Mouse (Mus musculus) liver, adult 2 months (tissue): ENCODE results near the gene Marveld1. TPM values are rescaled to one million over a fixed set of nuclear protein-coding genes. Genes with fewer than 3 reads are reported as not detected.

ENCODE experiments used
- DNase-seq: peaks from one replicate; pipeline ENCODE4 v3.0.0-alpha.2; 2011; ENCODE audit warnings: low read depth, low spot score; ENCODE audit errors: extremely low read depth
- H3K27ac ChIP-seq: fragments of 200-500 bp; replicated peaks from 2 replicates; pipeline ENCODE4 v1.5.1; 2012; ENCODE audit warnings: low read depth, mild to moderate bottlenecking, control low read depth, inconsistent platforms, low read length; ENCODE audit not compliant: insufficient read depth
- H3K27me3 ChIP-seq: fragments of 200-500 bp; 2 replicates; pipeline ENCODE4 v1.6.1; 2012; ENCODE audit warnings: mild to moderate bottlenecking, moderate library complexity, low read length, inconsistent platforms; ENCODE audit not compliant: control insufficient read depth, insufficient read depth
- H3K36me3 ChIP-seq: fragments of 200-500 bp; 2 replicates; pipeline ENCODE4 v1.6.1; 2012; ENCODE audit warnings: low read length, inconsistent platforms; ENCODE audit not compliant: control insufficient read depth, insufficient read depth
- H3K4me1 ChIP-seq: fragments of 200-500 bp; 2 replicates; pipeline ENCODE4 v1.6.1; 2011; ENCODE audit warnings: low read length; ENCODE audit not compliant: control insufficient read depth, insufficient read depth
- H3K4me3 ChIP-seq: fragments of 200-500 bp; 2 replicates; pipeline ENCODE4 v1.5.1; 2011; ENCODE audit warnings: low read depth, mild to moderate bottlenecking, control low read depth, low read length, moderate library complexity; ENCODE audit not compliant: insufficient read depth
- H3K79me2 ChIP-seq: fragments of 200-500 bp; 2 replicates; pipeline ENCODE4 v1.6.1; 2012; ENCODE audit warnings: inconsistent platforms, mild to moderate bottlenecking, low read length, moderate library complexity; ENCODE audit not compliant: control insufficient read depth, insufficient read depth
- H3K9ac ChIP-seq: fragments of 200-500 bp; 2 replicates; pipeline ENCODE4 v1.6.1; 2012; ENCODE audit warnings: low read depth, mild to moderate bottlenecking, control low read depth, inconsistent platforms, low read length
- CTCF ChIP-seq: fragments of 200-500 bp; IDR thresholded peaks from 2 replicates; pipeline ENCODE4 v1.5.1; 2011; ENCODE audit warnings: low read depth, low read length, control low read depth
- POLR2A ChIP-seq: fragments of 200-500 bp; IDR thresholded peaks from 2 replicates; pipeline ENCODE4 v1.6.1; 2011; ENCODE audit warnings: low read length, control low read depth; ENCODE audit not compliant: insufficient read depth; ENCODE audit errors: extremely low read depth
- WGBS: fragments of 180-500 bp; shearing (Covaris S2); methylation state at CpG from one replicate; pipeline ENCODE4 v1.1.7; 2018; 5-methylcytosine and 5-hydroxymethylcytosine counted together
- polyA plus RNA-seq: library from polyadenylated mRNA; depleted of rRNA; stranded (reverse); fragments of >200 nt; gene quantifications from 2 replicates; pipeline ENCODE4 v1.2.3, GENCODE M21; 2012
- total RNA-seq: library from RNA; depleted of rRNA; stranded (reverse); fragments of >200 nt; gene quantifications from 2 replicates; pipeline ENCODE4 v1.2.3, GENCODE M21; 2014

Gene Marveld1
- total and polyA plus RNA-seq, 2 experiments, result 12.1 to 25.7 TPM

DNA sequence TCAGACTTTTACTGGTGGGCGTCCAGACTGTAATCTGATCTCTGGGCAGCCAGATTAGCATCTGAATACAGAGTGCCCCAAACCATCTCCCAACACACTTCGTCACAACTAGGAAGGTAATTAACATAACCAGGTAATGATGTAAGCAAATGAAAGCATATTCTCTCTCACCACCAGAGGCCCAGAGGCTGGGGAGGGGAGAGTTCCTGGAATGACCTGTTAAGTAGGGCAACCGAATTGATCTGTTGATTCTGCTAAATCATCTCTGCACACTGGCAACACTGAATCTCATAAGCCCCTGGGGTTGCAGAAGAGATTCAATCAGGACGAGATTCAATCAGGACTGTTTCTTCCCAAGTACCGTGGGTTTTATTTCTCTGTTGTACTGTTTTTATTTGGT lies 11.1 kb upstream of the Marveld1 start:
- Histone ChIP-seq H3K36me3 (no peaks in the 10 kb centered on the region), H3K27ac (0 out of 2 replicates have a peak overlapping the region, but pooled peaks have one; percentile 12), H3K27me3 (no peaks in the 10 kb centered on the region), H3K4me3 (no peak overlapping the region), H3K4me1 (peaks cover 2% of the 10 kb centered on the region), H3K9ac (no peak overlapping the region), H3K79me2 (no peaks in the 10 kb centered on the region)
- 30% methylated on average over 5 of the region's 5 CpGs for WGBS
- peak; percentile 22; the same call in 1 of the 2 replicates for TF ChIP-seq CTCF
- TF ChIP-seq POLR2A, result no peak
- DNase-seq, result peak; percentile 59

- no peak overlapping the region for H3K27ac ChIP-seq
- H3K4me1 ChIP-seq, result peaks cover 2% of the 10 kb centered on the region
- H3K79me2 ChIP-seq, result no peaks in the 10 kb centered on the region
- no peaks in the 10 kb centered on the region for H3K36me3 ChIP-seq
- no peaks in the 10 kb centered on the region for H3K27me3 ChIP-seq
- TF ChIP-seq CTCF (no peak), POLR2A (no peak)
- no peak overlapping the region for H3K9ac ChIP-seq
- 94% methylated on average over 4 of the region's 4 CpGs for WGBS
- no peak for DNase-seq
- no peak overlapping the region for H3K4me3 ChIP-seq
These were observed 10.0 kb upstream of the Marveld1 start for GRCm38 (mm10) chr19:42137167-42137672.

GRCm38 (mm10) chr19:42138517-42139285 lies 8.5 kb upstream of the Marveld1 start:
- H3K27me3 ChIP-seq, result no peaks in the 10 kb centered on the region
- DNase-seq, result no peak
- H3K9ac ChIP-seq, result no peak overlapping the region
- H3K4me1 ChIP-seq, result peaks cover 2% of the 10 kb centered on the region
- no peaks in the 10 kb centered on the region for H3K79me2 ChIP-seq
- 86% methylated on average over 15 of the region's 15 CpGs for WGBS
- no peak overlapping the region for H3K27ac ChIP-seq
- no peak overlapping the region for H3K4me3 ChIP-seq
- TF ChIP-seq CTCF, result no peak
- no peak for TF ChIP-seq POLR2A
- H3K36me3 ChIP-seq, result no peaks in the 10 kb centered on the region

GRCm38 (mm10) chr19:42139724-42140517 lies 7.3 kb upstream of the Marveld1 start:
- no peak overlapping the region for H3K4me3 ChIP-seq
- H3K36me3 ChIP-seq, result no peaks in the 10 kb centered on the region
- no peak overlapping the region for H3K27ac ChIP-seq
- TF ChIP-seq CTCF (no peak), POLR2A (no peak)
- H3K9ac ChIP-seq, result no peak overlapping the region
- H3K79me2 ChIP-seq, result no peaks in the 10 kb centered on the region
- DNase-seq, result no peak
- peaks cover 4% of the 10 kb centered on the region for H3K4me1 ChIP-seq
- 78% methylated on average over 5 of the region's 5 CpGs for WGBS
- no peaks in the 10 kb centered on the region for H3K27me3 ChIP-seq

DNA sequence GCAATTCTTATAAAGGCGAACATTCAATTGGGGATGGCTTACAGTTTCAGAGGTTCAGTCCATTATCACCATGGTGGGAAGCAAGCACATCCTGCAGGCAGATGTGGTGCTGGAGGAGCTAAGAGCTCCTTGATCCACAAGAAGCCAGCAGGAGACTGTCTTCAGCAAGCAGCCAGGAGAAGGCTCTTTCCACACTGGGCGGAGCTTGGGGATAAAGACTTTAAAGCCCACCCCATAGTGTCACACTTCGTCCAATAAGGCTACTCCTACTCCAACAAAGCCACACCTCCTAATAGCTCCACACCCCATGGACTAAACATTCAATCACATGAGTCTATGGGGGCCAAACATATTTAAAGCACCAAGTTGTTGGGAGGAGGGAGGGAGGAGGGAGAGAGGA lies 5.2 kb upstream of the Marveld1 start:
- no peak for DNase-seq
- H3K9ac ChIP-seq, result no peak overlapping the region
- H3K27me3 ChIP-seq, result no peaks in the 10 kb centered on the region
- H3K4me1 ChIP-seq, result peaks cover 15% of the 10 kb centered on the region
- no peak for TF ChIP-seq POLR2A
- TF ChIP-seq CTCF, result no peak
- H3K36me3 ChIP-seq, result no peaks in the 10 kb centered on the region
- H3K4me3 ChIP-seq, result no peak overlapping the region
- H3K79me2 ChIP-seq, result no peaks in the 10 kb centered on the region
- H3K27ac ChIP-seq, result no peak overlapping the region
- 93% methylated on average over 3 of the region's 3 CpGs for WGBS
